Mouse (Mus musculus): Measurements from ENCODE around the gene Xpo4.
A peak's percentile ranks its signal among the peaks of the same experiment; 100 is the strongest.
"Not testable (repeated sequence)": the region's sequence is repeated elsewhere in the genome, so short reads cannot be mapped to it uniquely, and the experiment has no call there.

Xpo4 gene

DNA sequence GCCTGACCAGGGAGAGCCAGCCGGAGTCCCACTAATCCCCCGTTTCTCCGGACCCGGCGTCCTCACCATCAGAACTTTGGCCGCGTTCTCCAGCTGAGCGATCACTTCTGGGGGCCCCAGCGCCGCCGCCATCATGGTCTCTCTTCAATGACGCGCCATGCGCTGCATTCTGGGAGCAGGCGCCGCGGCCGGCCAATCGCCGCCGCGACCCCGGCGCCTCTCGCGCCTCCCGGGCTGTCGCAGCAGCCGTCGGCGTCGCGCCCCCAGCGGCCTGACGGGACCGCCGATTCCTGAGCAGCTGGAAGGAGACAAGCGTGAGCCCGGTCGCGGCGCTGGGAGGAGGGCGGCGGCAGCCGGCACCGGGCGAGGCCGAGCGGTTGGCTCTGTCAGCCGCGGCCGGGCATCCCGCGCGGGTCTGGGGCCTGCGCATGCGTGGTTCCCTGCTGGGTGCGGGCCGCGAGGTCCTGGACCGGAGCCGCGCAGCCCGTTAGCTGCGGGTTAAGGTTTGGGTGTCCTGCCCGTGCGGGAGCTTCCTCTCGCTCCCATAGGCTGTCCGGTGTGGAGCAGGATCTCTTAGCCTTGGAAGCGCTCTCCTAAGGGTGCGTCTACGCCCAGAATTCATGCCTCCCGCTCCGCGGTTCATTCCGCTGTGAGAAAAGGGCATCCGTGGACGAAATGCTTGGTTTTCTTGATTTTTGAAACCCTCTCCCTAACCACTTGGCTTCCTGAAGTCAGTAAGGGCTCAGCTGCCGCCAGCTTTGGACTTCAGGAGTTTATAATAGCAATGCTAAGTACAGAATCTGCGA is at the start of gene Xpo4:
Gene Xpo4 (minus strand): TSS at position 609 of the 806 bp plus-strand sequence.
- peak; percentile 84 for DNase-seq (ENCODE audit: low spot score)

DNA sequence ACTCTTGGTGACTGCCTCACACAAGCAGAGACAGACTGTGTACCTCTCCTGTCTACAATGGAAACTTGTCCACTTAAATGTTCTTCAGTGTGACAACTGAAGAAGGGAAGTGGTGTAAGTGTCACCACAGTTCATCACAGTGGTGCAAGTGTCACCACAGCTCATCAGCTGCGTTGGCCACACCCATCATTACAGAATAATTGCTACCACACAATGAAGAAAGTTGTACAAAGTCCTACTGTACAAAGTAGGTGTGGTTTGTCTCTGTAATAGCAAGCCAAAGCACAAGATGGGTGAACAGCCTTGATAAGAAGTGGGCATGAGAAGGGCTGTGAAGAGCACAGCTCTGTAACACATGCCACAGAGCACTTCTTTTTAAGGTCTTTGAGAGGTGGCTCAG is 47.7 kb upstream of the Xpo4 start:
- no peak for DNase-seq (ENCODE audit: low spot score)

DNA sequence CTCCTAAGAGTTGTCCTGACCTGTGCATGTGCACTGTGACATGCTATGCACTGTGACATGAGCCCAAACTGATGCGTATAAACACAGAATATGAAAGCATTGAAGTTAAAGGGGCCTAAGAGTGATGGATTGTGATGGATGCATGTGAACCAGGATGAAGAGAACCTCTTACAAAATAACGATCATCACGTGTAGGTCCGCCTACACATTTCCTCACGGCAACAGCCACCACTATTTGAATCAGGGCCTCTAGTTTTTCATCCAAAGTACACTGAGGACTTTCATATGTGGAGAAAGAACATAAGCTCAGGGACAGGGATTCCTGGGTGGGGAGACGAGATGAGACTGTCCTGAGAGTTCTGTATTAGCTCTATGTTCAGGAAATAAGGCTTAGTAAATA is 45.8 kb upstream of the Xpo4 start:
- no peak for DNase-seq (ENCODE audit: low spot score)

DNA sequence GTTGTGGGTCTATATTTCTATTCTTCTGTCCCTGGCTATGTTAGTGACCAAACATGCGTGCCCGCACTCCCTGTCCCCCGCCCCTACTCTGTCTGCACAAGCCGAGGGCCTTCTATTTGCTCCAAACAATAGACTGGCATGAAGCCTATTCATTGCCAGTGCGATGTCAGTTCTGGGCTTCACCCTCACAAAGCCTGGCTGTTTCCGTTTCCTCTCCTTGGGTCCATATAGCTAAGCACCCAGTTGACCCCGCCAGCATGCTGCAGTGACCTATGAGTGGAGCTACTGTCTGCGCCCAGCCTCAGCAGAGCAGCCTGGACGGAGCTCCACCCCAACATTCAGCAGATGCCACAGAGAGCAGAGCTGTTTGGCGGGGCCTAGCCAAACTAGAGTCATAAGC is 43.9 kb upstream of the Xpo4 start:
- DNase-seq (ENCODE audit: low spot score) = peak; percentile 30

DNA sequence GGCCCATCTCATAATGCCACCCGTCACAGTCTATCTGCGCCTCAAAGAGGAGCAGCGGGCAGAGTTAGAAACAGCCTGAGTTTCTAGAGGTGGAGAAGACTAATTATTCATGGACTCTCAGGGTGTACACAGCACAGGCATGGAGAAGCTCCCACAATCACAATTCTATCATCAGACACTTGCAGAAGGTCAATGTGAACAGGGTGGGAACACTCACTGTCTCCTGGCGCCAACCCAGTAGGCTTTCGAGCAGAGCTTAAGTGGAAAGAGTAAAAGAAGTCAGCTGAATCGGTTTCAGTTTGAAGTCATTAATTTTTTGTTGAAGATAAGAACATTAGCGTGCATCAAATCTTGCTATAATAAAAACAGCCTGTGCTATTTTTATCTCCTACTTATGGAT is 43.4 kb upstream of the Xpo4 start:
- DNase-seq (ENCODE audit: low spot score) = peak; percentile 43

DNA sequence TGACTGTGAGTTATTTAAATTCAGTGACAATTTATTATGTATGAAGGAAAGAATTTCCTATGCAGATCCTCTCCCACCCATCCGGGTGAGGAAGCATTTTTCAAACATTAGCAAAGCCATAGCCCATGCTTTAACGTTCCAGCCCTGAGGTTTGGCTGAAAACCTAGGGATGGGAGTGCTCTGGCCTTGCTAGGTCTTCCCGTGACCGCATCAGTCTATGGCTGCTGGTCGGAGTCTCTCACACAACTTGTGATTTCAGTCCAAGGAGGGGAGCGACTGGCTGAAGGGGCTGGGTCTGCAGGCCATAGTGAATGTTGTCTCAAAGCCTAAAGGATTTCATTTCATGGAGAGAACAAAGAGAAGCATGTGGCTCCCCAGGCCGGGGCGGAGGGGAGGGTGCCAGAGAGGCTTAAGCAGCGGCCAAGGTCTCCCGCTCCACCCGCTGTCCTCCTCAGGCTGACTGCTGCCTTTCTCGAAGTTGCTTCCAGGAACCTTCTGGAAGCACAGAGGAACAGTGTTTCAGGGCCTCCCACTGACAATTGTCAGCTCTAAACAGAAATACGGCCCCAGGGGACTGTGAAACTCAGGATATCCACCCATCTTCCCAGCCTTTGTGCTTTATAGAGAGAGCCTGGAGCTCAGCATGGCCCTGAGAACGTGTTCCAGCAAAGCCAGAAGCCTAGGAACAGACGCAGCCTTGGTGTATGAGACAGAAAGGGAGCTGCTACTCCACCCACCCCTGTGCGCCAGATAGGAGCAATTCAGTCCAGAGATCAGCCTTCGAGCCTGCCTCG is 42.1 kb upstream of the Xpo4 start:
- peak; percentile 59 for DNase-seq (ENCODE audit: low spot score)

DNA sequence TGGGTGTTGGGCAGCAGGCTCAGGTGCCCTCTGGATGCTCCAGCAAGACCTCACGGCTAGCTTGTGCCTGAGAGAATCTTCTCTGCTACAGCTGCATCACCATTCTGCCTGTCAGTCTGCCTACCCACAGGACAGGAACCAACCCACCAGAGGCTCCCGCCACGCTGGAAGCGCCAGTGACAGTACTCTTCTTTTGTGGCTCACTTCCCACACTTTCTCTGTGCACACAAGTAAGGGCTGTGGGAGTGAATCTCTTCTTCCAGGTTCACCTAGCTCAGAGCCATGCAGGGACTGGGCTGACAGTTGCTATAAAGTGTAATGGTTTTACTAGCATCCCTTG is 41.5 kb upstream of the Xpo4 start:
- no peak for DNase-seq (ENCODE audit: low spot score)

DNA sequence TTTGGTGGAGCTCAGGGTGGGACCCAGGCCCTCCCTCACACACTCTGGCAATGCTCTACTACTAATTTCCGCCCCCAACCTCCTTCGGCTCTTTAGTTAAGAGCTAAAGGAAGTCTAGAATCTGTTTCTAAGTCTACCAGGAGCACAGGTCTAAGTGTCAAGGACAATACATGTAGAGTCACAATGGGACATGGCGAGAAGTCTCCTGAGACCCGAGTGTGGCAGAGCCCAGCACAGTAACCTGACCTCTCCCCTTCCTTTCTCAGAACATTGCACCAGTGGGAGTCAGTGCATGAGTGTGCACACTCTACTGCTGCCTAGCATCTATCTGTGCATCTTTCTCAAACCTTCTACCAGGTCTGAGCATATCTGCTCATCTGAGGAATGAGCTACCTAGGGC is 40.5 kb upstream of the Xpo4 start:
- DNase-seq (ENCODE audit: low spot score) = no peak

DNA sequence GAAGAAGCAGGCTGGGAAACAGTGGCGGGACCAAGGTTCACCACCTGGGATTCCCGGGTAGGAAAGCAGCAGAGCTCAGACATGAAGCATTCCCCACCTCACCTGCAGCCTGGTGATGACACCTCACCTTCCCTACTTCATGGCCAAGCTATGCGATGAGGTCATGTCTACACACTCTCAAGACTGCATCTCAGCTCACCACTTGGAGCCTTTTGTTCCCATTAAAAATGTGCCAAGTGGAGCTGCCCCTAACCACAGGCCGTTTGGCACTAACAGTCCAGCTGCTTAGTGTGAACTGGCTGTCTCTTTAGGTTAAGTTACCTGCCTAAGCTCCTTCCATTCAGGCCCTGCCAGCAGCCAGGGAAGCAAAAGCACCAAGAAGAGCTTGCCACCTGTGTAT is 39.8 kb upstream of the Xpo4 start:
- no peak for DNase-seq (ENCODE audit: low spot score)

DNA sequence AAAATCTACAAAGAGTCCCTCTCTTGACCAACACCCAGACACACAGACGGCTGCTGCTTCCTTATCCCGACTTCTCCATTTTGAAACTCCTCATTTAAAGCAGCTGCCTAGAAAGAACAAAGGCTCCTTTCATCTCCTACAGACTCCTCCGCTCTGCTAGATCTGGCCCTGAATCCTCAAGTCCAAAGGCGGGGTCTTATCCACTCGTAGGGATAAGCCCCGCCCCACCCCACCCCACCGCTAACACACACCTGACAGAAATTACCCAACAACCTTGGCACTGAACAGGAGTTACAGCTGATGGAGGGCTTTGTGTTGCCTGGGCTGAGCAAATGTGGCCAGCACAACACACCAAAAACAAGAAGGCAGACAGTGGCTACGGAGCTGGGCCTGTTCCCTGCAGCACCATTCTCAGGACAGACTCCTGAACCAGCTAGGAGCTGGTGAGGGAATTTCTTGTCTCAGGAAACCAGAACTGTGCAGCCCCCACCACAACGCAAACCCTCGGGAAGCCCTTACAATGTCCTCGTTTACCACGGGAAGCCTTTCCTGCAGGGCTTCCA is 36.8 kb upstream of the Xpo4 start:
- DNase-seq (ENCODE audit: low spot score) = no peak

DNA sequence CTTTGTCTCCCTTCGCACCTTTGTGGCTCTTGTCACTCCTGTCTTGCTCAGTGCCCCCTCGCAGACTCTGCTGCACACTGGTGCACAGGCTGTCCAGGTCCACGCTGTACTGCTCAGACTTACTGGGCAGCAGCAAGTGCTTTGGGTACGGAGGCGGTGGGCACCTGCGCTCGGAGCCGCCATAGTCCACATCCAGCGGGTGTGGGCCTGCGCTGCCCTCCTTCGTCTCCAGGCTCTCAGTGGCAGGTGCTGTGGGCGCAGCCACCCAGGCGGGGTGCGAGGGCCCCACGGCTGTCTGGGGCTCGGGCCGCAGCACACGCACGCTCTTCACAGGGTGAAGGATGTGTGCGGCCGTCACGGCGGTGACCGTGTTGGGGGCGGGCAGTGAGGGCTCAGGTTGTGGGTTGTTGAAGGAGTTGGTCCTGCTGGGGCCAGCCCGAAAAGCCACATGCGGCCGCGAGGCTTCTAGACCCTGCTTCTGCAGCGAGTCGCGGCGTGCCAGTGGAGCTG is 34.3 kb upstream of the Xpo4 start:
- DNase-seq (ENCODE audit: low spot score) = no peak

DNA sequence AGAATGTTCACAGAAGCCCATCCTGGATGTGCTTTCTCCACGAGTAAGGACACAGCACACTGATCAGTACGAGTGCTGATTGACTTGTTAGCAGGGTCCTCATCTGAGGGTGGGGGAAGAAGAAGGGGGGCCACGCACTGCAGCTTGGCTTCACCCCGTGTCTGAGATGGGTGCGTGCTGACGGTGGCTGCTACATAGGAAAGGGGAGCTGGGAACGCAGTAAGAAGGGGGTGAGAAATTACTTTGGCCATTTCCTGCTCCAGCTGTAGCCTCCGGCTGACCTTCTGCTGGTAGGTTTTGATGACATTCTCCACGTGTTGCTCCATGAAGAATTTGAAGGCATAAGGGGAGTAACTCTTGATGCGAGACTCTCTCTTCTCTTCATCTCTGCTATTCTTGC is 33.8 kb upstream of the Xpo4 start:
- DNase-seq (ENCODE audit: low spot score) = no peak

DNA sequence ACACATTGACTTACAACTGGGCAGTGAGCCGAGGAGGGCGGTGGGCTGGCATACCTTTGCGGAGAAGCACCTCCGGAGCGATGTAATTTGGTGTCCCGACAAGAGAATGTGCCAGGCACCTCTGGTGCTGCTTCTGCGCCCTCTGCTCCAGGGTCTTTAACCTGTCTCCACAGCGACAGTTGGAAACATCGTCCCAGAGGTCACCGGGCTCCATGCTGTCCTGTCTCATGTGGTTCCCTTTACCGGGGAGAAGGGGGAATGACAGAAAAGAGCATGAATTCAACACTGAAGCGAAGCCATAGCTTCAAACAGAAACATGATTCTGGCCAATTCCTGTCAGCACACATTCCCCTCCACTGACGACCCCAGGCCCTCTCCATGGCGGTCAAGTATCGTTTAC is 30.8 kb upstream of the Xpo4 start:
- DNase-seq (ENCODE audit: low spot score) = no peak

DNA sequence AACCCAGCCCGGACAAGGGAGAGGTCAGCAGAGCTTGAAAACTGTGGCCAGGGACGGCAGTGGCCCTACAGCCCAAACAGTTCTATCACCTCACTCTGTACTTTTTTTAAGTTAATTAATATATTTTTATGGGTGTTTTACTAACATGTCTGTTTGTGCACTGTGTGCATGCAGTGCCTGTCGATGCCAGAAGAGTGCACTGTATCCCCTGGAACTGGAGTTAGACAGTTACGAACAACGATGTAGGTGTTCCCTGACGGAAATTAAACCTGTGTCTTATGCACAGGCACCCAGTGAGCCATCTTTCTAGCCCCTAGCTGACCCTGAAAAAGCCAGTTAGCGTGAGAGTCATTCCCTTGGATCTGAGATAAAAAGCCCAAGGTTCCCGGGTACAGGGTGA is 30.3 kb upstream of the Xpo4 start:
- no peak for DNase-seq (ENCODE audit: low spot score)

DNA sequence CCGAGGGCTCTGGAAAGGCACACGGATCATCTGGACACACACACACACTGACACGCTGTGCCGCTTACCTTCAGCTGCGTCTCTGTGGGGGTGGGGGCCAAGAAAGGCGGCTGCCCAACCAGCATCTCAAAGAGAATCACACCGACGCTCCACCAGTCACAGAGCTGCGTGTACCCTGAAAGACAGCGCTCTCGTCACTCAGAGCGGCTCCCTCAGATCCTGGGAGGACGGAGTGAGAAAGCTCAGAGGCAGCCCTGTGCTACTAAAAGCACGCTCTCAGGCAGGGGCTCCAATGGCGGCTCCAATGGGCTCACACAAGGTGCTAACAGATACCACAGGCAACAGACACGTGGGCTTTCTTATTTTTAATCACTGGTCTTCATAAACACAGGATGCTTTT is 29.0 kb upstream of the Xpo4 start:
- DNase-seq (ENCODE audit: low spot score) = no peak

DNA sequence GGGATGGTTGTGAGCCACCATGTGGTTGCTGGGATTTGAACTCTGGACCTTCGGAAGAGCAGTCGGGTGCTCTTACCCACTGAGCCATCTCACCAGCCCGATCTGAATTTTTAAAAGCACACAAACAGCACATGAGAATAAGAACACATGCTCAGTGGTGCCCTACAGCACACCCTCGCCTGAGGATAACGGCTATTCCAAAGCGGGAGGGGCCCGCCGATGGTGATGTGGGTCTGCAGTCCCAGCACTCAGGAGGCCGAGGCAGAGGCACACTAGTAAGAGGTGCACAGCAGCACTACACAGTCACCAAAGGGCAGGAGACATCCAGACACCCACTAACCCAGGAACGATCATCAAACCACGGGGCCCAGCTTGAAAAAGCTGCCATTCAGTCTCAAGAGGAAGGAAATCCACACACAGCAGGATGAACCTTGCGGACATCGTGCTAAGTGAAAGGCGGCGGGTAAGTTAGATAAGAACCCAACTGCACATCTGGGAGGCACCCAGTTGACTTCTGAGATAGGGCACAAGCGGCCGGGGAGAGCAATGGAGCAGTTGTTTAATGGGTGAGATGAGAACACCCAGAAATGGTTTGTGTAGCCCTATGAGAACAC is 27.4 kb upstream of the Xpo4 start:
- no peak for DNase-seq (ENCODE audit: low spot score)

DNA sequence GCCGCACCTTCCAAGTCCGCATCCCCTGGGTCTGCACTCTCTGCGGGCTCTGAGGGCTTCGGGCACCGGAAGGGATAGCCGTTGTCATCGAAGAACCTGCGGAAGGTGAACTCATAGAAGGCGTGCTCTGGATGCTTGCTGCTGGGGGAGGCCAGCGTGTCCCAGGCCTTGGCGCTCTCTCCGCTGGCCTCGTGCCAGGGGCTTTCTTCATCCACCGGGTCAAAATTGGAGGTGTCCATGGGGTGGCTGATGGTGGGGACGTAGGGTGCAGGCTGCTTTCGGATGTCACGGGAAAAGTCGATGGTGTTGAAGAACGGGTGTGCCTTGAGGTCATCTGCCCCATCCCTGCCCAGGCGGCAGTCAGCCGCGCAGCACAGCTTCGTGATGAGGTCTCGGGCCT is 26.1 kb upstream of the Xpo4 start:
- no peak for DNase-seq (ENCODE audit: low spot score)

DNA sequence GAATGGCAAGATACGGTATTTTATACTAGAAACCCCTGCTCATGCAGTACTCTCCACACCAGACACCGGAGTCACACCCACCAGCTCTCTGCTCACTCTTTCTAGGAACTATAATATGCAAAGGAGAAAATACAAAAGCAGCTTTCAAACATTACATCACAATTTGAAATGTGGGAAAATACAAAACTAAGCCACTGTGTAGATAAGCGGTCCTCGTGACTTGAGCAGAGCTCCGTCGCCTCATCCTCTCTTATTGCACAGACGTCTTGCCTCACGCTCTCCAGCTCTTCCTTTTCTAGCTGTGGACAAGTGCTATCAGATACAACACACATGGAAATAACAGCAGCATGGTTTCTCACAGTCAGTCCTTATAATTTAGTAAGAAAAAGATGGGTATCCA is 25.5 kb upstream of the Xpo4 start:
- DNase-seq (ENCODE audit: low spot score) = no peak

DNA sequence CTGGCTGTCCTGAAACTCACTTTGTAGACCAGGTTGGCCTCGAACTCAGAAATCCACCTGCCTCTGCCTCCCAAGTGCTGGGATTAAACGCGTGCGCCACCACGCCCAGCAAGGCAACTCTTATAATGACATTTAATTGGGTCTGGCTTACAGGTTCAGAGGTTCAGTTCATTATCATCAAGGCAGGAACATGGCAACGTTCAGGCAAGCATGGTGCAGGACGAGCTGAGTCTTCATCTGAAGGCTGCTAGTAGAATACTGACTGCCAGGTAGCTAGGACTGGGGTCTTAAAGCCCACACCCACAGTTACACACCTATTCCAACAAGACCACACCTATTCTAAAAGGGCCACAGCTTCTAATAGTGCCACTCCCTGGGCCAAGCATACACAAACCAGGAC is 22.8 kb upstream of the Xpo4 start:
- DNase-seq (ENCODE audit: low spot score) = not testable (repeated sequence)

DNA sequence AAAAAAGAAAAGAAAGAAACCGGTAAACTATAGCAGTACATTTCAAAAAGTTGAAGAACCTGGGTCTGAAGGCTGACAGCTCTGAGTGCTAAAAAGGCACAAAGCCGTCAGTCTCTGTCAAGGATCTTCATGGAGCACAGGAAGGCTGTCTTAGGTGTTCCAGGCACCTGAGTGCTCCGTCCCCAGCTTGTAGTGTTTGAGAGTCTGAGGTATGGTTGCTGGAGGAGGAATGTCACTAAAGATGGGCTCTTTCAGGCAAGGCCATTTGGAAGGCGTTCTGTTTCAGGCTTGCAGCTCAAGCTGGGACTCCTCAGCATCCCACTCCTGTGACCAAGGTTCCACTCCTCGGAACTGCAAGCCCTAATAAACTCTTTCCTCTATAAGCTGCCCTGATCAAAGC is 22.2 kb upstream of the Xpo4 start:
- DNase-seq (ENCODE audit: low spot score) = no peak

DNA sequence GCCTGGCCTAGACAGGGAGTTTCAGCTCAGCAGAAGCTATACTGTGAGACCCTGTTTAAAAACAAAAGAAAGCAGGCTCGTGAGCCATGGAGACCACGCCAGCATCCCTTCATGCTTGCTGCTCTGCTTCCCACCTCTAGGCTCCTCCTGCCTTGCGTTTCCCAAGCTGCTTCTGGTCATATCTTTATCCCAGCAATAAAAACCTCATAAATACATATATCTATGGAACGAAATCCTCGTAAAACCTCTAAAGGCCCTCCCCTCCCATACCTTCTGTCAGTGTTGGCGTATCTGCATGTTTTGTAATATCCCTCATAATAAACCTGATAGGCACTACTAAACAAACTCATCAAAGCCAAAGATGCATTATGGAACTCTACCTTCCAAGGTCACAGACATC is 21.4 kb upstream of the Xpo4 start:
- DNase-seq (ENCODE audit: low spot score) = no peak

DNA sequence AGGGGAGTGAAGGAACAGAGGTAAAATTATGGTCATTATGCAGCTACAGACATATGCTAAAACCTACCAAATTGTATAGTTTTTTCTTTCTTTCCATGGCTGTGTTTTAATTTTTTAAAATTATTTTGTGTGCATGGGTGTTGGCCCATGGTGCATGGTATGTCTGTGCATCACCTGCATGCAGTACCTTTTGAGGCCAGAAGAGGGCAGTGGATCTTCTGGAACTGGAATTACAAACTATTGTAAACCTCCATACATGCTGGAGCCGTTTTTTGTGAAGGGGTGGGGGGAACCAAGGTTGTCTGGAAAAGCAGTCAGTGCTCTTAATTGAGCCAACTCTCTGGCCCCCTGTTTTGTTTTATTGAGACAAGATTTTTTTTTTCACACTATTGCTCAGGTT is 19.3 kb upstream of the Xpo4 start:
- DNase-seq (ENCODE audit: low spot score) = peak; percentile 39

DNA sequence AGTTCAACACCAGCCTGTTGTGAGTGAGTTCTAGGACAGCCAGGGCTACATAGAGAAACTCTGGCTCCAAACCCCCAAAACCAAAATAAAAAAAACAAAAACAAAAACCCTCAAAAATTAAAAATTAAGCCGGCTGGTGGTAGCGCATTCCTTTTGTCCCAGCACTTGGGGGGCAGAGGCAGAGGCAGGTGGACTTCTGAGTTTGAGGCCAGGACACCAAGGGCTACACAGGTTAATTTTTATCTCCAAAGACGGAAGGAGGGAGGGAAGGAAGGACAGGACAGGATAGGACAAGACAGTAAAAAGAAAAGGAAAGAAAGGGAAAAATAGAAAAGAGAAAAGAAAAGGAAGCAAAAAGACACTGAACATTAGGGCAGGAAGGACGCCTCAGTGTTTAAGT is 17.5 kb upstream of the Xpo4 start:
- no peak for DNase-seq (ENCODE audit: low spot score)
